Mouse (Mus musculus) brown adipose tissue, adult 24 weeks (tissue): ENCODE measurements around the gene Gas1. TPM values are rescaled to one million over a fixed set of nuclear protein-coding genes. Genes with fewer than 3 reads are reported as not detected.
A peak's percentile ranks its signal among the peaks of the same experiment; 100 is the strongest.

Experiments
- H3K27ac ChIP-seq: fragments of 200-500 bp; replicated peaks from 2 replicates; pipeline ENCODE4 v1.5.1; 2012; ENCODE audit warnings: low read depth, mild to moderate bottlenecking, low read length
- H3K4me1 ChIP-seq: fragments of 200-500 bp; 2 replicates; pipeline ENCODE4 v1.6.1; 2012; ENCODE audit warnings: low read length, mixed read lengths; ENCODE audit not compliant: control insufficient read depth, insufficient read depth, insufficient read length
- H3K4me3 ChIP-seq: fragments of 200-500 bp; 2 replicates; pipeline ENCODE4 v1.5.1; 2012; ENCODE audit warnings: low read depth, mild to moderate bottlenecking, low read length, moderate library complexity; ENCODE audit not compliant: insufficient read depth
- polyA plus RNA-seq: library from polyadenylated mRNA; stranded (reverse); fragments of >200 nt; gene quantifications from 2 replicates; pipeline ENCODE4 v1.2.4, GENCODE M21; 2012; ENCODE audit not compliant: missing spikeins, insufficient read depth, insufficient read length

Gas1 gene
- polyA plus RNA-seq, 1 experiment: 35.6 TPM

DNA sequence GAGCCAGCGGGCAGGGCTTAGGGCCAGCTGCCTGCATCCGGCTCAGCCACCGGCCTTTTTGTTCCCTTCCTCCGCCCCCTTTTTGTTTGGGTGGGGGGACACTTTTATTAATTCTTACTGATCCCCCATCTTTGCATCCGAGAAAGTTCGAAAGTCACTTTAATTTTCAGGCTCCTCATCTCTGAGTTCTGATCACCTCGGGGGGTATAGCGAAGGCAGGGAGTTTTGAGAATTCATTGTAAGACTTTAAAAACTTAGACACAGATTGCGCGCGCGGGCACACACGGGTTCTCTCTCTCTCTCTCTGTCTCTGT is 589 bp upstream of the Gas1 start:
- H3K27ac ChIP-seq: peak overlapping the region; percentile 75
- H3K4me1 ChIP-seq: no peaks in the 10 kb centered on the region

DNA sequence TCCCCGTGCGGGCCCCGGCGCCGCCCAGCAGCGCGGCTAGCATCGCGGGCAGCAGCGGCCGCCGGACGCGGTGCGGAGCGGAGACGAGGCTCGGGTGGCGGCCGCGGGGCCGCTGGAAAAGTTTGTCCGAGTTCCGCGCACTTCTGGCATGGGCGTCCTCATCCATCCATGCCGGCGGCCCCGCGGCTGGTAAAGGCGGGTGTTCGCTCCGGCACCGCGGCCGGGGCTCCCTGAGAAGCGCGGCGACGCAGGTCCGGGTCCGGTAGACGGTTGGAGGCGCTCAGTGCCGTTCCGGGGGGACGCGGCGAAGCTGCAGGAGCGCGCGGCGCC is 424 bp downstream of the Gas1 start:
- Histone ChIP-seq H3K27ac (peak overlapping the region; percentile 77), H3K4me3 (peak overlapping the region; percentile 74), H3K4me1 (no peaks in the 10 kb centered on the region)

More for the DNA sequence above, 589 bp upstream of the Gas1 start:
- H3K4me3 ChIP-seq: peak overlapping the region; percentile 74

DNA sequence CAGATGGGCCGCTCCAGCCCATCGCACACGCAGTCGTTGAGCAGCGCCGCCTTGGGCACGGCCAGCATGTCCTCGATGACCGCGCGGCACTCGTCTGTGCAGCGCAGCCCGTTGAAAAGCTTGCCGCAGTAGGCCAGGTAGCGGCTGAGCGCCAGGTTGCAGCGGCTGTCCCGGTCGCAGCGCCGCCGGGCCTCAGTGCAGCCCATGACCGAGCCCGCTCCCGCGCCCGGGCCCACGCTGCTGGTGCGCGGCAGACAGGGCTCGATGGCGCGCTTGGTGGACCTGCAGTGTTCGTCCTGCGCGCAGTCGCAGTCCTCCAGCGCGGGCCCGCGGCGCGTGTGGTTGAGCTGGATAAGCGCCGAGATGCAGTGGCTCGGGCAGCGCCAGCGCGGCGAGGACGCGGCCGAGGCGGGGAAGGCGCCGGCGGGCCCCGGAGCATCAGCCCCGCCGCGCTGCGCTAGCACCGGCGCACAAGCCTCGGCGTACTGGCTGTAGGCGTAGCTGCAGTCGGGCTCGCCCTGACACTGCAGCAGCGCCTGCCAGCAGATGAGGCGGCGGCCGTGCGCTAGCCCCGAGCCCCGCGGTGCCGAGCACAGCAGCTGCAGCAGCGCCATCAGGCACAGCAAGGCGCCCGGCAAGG is 909 bp downstream of the Gas1 start:
- H3K4me1 ChIP-seq: no peaks in the 10 kb centered on the region
- H3K27ac ChIP-seq: peak overlapping the region; percentile 77

DNA sequence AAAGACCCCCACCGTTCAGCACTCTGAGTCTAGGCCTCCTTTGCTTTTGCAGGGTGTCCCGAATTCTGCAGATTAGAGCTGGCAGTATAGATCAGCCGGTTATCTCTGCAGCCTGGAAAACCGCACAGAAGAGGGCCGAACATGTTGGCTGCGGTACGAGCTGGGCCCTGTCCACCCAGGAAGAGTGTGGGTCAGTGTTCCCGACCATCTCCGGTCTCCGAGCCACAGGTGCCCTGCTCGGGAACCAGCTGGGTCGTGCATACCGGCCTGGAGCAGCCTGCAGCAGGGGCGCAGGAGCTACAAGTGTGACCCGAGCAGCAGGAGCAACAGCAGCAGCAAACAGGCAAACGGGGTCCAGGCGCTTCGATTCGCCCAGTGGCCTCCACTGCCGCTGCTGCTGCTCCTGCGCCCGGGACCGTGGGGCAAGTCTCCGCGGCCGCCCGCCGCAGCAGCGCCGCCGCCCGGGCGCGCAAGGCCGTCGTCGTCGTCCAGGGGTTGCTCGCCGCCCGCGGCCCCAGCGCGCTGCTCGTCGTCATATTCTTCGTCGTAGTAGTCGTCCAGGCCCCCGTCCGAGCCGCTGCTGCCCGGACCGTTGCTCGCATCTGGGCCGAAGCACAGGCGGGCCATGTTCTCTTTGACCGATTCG is 1.6 kb downstream of the Gas1 start:
- peak overlapping the region; percentile 77 for H3K27ac ChIP-seq
- H3K4me3 ChIP-seq: peak overlapping the region; percentile 74
- no peaks in the 10 kb centered on the region for H3K4me1 ChIP-seq

More for the DNA sequence above, 909 bp downstream of the Gas1 start:
- peak overlapping the region; percentile 74 for H3K4me3 ChIP-seq

DNA sequence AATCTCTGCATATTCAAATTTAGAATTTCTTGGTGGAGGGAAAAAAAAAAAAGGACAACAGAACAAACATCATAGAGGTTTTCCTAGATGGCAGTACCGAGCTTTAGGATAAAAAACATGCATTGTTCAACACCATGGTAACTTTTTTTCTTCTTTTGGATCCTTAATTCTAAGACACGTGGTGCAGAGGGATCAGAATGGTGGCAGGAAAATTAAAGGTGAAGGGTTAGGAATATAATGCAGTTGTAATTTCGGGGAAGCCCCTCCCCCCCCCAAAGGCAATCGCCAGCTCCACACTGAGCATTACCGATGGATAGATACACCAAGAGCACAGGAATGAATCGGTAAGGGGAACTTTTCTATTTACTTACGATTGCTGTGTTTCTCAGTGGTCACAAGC is 2.2 kb downstream of the Gas1 start:
- Histone ChIP-seq H3K27ac (peak overlapping the region; percentile 77), H3K4me1 (no peaks in the 10 kb centered on the region), H3K4me3 (peak overlapping the region; percentile 74)

DNA sequence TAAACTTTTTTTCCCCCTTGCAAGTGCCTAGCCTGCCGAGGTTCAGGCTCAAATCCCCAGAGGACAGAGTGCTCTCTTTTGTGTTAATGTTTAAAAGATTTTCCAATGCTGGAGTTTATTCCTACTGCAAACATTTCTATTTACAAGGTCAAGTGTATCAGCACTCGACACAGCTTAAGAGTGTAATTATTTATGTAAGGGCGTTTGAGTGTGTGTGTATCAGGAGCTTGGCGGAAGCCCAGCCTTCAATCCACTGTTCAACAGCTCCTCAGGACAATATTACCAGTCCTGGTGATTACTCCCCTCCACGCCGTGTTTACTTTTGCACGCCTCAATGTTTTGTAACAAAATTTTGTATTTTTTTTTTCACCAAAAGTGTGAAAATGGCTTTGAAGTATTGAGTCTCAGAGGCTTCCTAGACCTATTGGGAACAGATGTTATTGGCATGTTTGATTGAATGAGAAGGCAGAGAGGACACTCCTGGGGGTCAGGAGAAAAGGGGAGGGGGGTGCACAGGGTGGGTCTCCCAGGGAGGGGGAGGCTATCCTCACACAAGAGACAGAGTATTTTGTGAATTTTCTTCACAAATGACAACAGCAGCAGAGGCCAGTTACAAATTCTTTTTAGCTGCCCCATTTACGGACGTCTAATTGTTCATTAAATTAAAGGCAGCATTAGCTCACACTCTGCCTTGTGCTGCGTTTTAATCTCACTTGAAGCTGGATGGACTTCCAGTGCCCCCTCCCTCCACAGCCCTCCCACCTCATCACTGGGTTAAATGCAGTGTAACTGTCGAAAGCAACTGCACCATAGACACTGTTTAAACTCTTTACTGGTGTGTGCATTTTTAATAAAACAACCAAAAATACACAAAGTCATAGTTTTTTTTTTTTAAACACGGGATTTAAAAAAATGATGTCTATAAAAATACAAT is 3.3 kb downstream of the Gas1 start:
- H3K4me1 ChIP-seq: no peaks in the 10 kb centered on the region
- H3K27ac ChIP-seq: no peak overlapping the region
- peak overlapping the region; percentile 36; the same call in 1 of the 2 replicates for H3K4me3 ChIP-seq

DNA sequence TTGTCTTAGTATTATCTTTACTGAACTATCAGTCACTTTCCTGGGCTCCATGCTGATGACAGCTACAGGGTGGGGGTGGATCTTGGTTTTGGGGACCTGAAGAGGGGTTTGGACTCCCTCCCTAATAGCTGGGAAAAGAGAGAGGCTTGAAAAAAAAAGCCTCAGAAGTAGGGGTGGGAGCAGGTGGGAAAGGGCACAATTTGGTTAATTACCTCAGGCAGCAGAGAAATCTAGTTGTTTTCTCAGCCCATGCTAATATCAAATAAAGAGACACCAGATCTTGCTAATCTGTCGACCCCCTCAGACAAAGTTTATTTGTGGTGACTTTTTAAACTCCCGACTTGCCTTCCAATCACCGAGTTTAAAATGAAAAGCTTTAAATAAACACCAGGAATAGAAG is 4.0 kb downstream of the Gas1 start:
- Histone ChIP-seq H3K4me1 (no peaks in the 10 kb centered on the region), H3K4me3 (no peak overlapping the region), H3K27ac (no peak overlapping the region)

DNA sequence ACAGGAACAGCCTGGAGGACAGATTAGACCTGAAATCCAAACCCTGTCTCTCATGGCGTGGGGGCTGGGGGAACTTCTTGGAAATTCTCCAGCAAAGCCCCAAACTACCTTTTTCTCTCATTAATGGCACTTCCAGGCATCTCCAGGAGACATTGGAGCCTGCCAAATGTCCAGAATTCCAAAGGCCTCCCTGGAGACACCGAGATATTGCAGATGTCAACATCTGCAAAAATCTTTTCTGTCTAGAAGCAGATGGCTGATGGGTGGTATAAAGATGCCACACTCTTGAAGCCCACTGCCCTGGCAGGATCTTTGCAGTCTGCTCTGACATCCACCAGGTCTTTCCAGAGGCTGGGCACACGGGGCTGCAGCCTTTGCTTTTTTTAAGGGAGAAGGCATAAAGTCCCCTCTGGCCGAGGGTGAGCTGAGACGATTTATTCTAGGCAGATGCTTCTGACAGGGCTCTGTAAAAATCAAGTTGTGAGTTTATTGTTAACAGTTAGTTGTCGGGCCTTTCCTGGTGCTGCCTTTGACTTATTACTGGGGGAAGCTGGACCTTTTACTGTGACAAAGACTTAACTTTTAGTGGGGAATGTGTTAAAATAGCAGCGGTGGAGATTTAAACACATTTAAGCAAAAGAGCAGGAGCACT is 4.7 kb downstream of the Gas1 start:
- H3K4me3 ChIP-seq: no peak overlapping the region
- H3K4me1 ChIP-seq: no peaks in the 10 kb centered on the region
- no peak overlapping the region for H3K27ac ChIP-seq

DNA sequence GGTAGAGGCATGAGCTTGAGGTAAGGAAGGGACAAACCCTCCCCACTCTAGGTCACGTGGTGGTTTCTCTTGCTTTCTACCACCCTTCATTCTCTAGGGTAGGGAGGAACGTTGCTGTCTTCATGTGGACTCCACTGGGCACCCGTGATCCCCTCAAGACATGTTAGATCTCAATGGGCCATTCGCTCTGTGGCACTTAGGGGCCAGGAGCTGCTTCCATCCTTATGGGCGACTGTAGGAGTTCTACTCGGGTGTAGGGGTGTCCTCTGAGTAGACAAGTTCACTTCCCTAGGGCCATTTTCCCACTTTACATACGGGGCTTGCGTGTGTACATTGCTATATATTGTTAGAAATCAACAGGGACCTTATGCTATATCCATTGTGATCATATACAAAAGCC is 5.4 kb downstream of the Gas1 start:
- Histone ChIP-seq H3K4me3 (no peak overlapping the region), H3K4me1 (no peaks in the 10 kb centered on the region), H3K27ac (no peak overlapping the region)

DNA sequence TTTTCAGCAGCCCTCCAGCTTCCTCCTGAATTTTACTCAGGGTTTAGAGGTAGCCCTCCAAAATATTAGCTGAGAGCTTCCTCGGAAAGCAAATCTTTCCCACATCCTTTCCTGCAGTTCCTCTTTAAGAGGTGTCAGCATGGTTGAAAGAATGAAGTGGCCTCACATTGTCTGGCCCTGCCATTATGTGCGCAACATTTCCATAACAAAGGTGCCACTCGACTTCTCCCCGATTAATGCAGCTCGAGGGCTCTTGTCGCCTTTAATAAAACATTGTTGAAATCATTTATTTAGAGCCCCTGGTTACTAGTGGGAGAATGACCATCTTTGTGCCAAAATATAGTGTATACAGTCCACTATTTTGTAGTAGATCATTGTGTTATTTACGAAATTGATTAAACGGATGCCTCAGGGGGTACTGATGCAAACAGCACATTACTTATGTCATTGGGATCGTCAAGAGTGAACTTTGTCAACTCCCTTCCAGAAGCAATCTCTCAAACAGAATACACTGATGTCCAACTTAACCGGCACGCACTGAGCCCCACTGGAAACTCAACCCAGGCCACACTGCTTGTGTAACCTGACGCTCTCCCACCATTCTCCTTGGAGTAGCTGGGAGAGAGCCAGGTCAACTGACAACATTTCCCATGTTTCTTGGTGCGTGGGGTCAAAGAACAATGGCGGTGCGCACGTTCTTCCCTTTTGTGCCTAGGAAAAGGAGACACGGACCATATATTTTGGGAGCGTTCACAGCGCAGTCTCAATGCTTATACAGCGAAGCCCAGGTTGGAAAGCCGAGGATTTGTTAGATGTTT is 6.1 kb downstream of the Gas1 start:
- Histone ChIP-seq H3K27ac (no peak overlapping the region), H3K4me3 (no peak overlapping the region), H3K4me1 (no peaks in the 10 kb centered on the region)

DNA sequence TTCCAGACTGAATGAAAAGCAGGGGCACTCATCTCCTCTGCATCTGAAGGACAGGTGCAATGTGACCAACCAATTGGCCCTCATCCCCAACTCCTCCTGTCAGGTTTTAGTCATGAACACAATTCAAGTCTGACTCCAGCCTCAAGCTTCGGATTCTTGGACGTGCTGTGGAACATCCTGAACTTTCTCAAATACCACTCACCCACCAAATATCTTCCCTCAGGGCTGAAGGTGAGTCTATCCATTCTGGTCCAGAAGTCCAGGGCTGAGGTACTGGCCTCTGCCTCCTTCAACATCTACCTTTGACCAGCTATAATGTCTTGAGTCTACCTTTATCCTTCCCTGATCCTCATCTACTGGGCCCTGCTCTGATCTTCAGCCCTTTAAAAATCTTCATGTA is 8.1 kb downstream of the Gas1 start:
- no peak overlapping the region for H3K4me3 ChIP-seq
- H3K4me1 ChIP-seq: no peaks in the 10 kb centered on the region
- no peak overlapping the region for H3K27ac ChIP-seq

DNA sequence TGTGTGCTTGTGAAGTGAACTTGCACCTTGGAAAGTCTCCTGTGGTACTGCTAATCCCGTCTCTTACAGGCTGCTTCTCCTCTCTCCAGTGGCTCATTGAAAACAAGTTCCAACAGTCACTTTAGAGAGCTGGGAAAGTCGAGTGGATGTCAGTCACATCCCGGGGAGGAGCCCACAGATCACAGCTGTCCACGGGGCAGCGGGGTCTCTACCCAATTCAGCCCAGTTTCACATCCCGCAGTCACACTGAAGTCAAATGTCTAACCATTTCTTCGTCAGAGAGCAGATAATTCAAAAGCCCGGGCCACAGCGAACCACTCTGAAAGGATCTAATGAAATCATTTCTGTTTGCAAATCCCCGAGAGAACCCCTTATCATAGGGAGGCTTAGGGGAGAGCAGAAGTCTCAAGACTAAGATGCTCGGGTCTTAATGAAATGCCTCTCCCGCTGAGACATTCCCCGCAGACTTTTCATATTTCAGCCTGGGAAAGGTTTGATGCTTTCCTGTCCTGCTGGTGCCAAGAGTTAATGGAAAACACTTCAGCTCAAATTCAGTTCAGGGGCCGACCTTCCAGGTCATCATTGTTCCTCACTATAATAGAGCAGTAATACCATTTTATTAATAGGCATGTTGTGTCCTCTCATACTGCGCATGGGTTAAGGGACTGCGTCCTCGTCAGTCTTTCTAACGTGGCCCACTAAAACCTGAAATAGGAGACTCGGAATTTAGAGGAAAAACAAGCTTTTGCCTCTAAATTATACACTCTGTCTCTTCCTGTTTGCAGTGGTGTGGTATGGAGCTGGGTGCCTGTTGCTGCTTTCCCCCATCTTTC is 20.7 kb downstream of the Gas1 start:
- H3K27ac ChIP-seq: no peak overlapping the region
- H3K4me3 ChIP-seq: no peak overlapping the region
- no peaks in the 10 kb centered on the region for H3K4me1 ChIP-seq

DNA sequence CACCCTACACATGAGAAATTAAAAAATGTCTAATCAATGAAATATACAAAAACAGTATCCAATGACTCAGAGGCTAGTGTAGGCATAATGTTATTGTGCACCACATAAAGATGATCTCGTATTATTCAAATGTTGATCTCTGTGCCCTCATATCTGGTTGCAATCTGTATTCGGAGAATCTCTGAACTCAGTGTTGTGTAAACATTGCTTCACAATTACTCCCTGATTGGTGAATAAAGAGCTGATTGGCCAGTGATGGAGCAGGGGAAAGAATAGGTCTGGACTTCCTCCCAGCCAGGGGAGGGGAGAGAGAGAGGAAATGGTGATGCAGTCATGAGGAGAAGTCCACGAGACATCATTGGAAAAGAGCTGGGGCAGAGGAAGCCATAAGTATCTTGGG is 23.0 kb downstream of the Gas1 start:
- no peak overlapping the region for H3K27ac ChIP-seq
- no peak overlapping the region for H3K4me3 ChIP-seq
- H3K4me1 ChIP-seq: no peaks in the 10 kb centered on the region

DNA sequence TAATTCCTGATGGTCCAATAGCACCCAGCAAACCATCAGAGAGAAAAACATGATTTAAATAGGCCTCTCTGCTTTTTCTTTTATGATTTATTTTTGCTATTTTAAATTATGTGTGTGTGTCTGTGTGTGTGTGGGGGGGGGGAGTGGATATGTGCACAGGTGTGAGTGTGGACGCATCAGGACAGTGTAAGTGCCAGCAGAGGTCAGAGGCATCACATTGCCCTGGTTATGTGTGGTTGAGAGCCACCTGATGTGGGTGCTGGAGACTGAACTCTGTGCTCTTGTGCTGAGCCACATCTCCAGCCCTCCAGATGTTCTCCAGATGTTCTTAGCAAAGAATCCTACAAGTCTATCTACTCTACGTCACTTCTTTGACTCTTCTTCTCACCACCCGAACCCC is 28.9 kb downstream of the Gas1 start:
- Histone ChIP-seq H3K4me1 (no peaks in the 10 kb centered on the region), H3K4me3 (no peak overlapping the region), H3K27ac (no peak overlapping the region)
